Mouse (Mus musculus) adrenal gland, postnatal 4 days (tissue): ENCODE measurements around the gene Atp5b. TPM values are rescaled to one million over a fixed set of nuclear protein-coding genes. Genes with fewer than 3 reads are reported as not detected.
"Not testable (repeated sequence)": the region's sequence is repeated elsewhere in the genome, so short reads cannot be mapped to it uniquely, and the experiment has no call there.

Experiments used
- DNase-seq, 2 experiments: peaks; one replicate each; pipeline ENCODE4 v3.0.0; 2021 to 2022; ENCODE audit warnings: low spot score in 2 of 2, mixed read lengths in 2 of 2
- long read RNA-seq, 2 experiments: library from polyadenylated mRNA; stranded (forward); transcript quantifications; one replicate each; pipeline ENCODE4 v2.0.0; 2021
- total RNA-seq, 2 experiments: library from RNA; stranded (reverse); gene quantifications; 2 replicates each; pipeline ENCODE4 v1.2.3; 2021

Atp5b gene
- 1,000 to 10,000 TPM; 2,157 to 2,362 TPM for total RNA-seq
- long read RNA-seq, experiment 1, transcript Atp5b-201 (10 exons, 1,916 nt): major isoform, 1,456 of 2,464 reads
- long read RNA-seq, experiment 1, partial matches to known transcripts: 988 of 2,464 reads
- long read RNA-seq, experiment 1, other reads (novel, unspliced or antisense): 16 of 2,464 reads
- long read RNA-seq, experiment 2, transcript Atp5b-205 (5 exons, 1,131 nt): minor isoform, 6 of 3,633 reads
- long read RNA-seq, experiment 2, transcript Atp5b-201 (10 exons, 1,916 nt): major isoform, 2,799 of 3,633 reads
- long read RNA-seq, experiment 2, partial matches to known transcripts: 783 of 3,633 reads
- long read RNA-seq, experiment 2, other reads (novel, unspliced or antisense): 45 of 3,633 reads

GRCm38 (mm10) chr10:128082880-128083421 is at the start of gene Atp5b:
Atp5b (plus strand) TSS chr10:128083273.
- DNase-seq: peak; percentile 79 to 89

GRCm38 (mm10) chr10:128036746-128037425 is 46.2 kb upstream of the Atp5b start:
- DNase-seq: peak in 1 of 2 experiments; percentile 29

GRCm38 (mm10) chr10:128037921-128038320 is 45.2 kb upstream of the Atp5b start:
- no peak for DNase-seq

GRCm38 (mm10) chr10:128039167-128039566 is 43.9 kb upstream of the Atp5b start:
- no peak for DNase-seq

- no peak for DNase-seq
These were observed 43.2 kb upstream of the Atp5b start for GRCm38 (mm10) chr10:128039858-128040257.

- no peak for DNase-seq
These were observed 42.8 kb upstream of the Atp5b start for GRCm38 (mm10) chr10:128040293-128040692.

GRCm38 (mm10) chr10:128041636-128042035 is 41.4 kb upstream of the Atp5b start:
- DNase-seq: no peak

GRCm38 (mm10) chr10:128042466-128042865 is 40.6 kb upstream of the Atp5b start:
- DNase-seq: no peak

- no peak for DNase-seq
These were observed 39.8 kb upstream of the Atp5b start for GRCm38 (mm10) chr10:128043041-128043835.

- no peak for DNase-seq
These were observed 34.9 kb upstream of the Atp5b start for GRCm38 (mm10) chr10:128048157-128048556.

GRCm38 (mm10) chr10:128049741-128050140 is 33.3 kb upstream of the Atp5b start:
- DNase-seq: no peak

GRCm38 (mm10) chr10:128050355-128050754 is 32.7 kb upstream of the Atp5b start:
- no peak for DNase-seq

- no peak for DNase-seq
These were observed 31.5 kb upstream of the Atp5b start for GRCm38 (mm10) chr10:128051589-128051988.

- DNase-seq: not testable (repeated sequence)
These were observed 30.9 kb upstream of the Atp5b start for GRCm38 (mm10) chr10:128052136-128052535.

- DNase-seq: no peak
These were observed 30.1 kb upstream of the Atp5b start for GRCm38 (mm10) chr10:128053001-128053400.

GRCm38 (mm10) chr10:128058184-128058583 is 24.9 kb upstream of the Atp5b start:
- DNase-seq: no peak

GRCm38 (mm10) chr10:128058601-128059151 is 24.4 kb upstream of the Atp5b start, which contains the start of gene Ptges3:
Ptges3 (plus strand) TSS chr10:128058954.
- peak; percentile 92 to 97 for DNase-seq

GRCm38 (mm10) chr10:128059207-128059981 is 23.7 kb upstream of the Atp5b start:
- peak in 1 of 2 experiments; percentile 26 for DNase-seq

GRCm38 (mm10) chr10:128061109-128061508 is 22.0 kb upstream of the Atp5b start:
- DNase-seq: no peak
